Mouse (Mus musculus) mouse embryonic stem cell (cell line): ENCODE data around the gene Ces3a.
"Not testable (repeated sequence)": the region's sequence is repeated elsewhere in the genome, so short reads cannot be mapped to it uniquely, and the experiment has no call there.

Source experiments
- in situ Hi-C, 2 experiments: fragments of 300-500 bp; cut with MboI; formaldehyde crosslinking; loops; 1 replicate in 1 of 2; 3 replicates in 1 of 2; pipeline ENCODE4 v1.14.3; 2019 to 2020; ENCODE audit warnings: low sequenced_read_pairs in 2 of 2, low pct_unique_long_range_greater_than_20kb in 1 of 2, mixed read lengths in 1 of 2; ENCODE audit not compliant: unreplicated experiment in 1 of 2

Ces3a gene

DNA sequence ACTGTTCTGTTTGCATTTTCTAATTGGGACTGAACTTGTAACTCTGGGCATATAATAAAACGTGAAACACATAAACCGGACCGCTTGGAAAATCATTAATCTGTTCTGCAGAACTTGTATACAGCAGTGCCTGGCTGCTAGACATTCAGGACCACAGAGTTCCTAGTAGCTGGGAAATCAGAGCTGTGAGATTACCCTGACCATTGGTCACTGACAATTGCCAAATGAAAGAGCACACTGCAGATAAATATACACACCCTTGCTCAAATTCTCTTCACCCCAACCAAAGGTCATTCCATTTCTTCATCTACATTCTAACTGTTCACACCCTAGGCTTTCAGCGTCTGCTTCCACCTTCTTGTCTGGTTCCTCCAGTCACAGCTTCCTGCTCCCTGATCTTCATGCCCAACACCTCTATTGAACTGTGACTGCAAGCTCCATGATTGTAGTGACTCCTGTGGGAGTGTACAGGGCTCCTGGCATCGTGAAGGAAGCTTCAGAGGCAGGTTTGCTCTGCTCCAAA is 32.5 kb downstream of the Ces3a start:
- in situ Hi-C loops = no loop called here

DNA sequence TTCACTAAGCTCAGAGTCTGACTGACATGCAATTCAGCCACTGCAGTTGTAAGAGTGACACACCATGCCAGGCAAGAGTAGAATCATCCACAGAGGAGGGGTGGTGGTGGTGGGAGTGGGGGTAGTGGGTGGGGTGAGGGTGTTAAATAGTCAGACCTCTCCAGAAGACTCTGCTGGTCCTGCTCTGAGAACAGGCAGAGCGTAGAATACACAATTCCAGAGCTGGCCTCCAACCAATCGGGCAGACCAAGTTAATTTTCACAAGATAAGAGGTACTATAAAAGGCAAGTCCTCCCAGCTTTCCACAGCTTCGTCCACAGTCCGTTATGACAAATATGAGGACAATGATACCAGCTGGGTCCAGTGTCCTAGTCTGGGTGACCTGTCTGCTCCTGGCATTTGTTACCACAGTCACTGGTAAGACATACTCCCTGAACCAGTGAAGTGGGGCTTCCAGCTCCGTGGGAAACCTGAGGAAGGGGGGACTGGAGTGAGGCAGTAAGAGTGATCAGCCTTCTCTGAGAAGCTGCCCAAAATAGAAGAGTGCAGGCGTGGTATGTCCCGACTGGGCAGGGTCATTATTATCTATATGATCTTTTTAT is 35.1 kb downstream of the Ces3a start, which contains the start of gene Ces3b:
TSS of gene Ces3b (plus strand) at position 305 of the 602 bp plus-strand sequence.
- in situ Hi-C loops = no loop called here

DNA sequence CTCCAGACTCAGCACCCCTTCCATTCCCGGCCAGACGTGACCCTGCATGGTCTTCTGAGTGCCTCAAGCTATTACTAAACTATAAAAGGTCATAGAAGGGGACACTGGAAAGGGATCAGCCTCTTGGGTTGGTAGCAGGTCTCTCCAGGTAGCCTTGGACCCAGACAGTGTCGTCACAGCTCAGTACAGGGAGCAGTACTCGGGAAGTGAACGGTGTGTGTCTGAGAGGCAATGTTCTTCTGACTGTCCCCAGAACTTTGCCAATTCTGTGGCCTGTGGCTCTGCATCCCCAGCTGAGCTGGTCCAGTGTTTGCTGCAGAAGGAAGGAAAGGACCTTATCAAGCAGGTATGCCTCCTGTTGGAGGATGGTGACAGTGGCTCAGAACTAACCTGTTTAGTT is 39.8 kb downstream of the Ces3a start:
- in situ Hi-C loops = not testable (repeated sequence)

DNA sequence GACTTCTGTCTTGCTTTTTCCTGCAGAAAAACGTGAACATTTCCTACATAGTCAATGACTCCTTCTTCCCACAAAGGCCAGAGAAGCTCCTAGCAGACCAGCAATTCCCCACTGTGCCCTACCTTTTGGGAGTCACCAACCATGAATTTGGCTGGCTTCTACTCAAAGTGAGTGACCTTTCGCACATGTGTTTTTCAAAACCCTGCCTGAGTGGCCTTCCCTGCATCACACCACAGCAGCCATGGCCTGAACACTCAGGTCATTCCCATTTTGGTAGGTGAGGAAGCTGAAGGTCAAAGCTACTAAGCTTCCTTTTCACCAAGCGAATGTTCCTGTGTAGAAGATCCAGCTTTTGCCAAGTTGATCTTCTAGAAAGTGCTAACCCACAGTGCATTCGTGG is 40.2 kb downstream of the Ces3a start:
- in situ Hi-C loops = no loop called here

DNA sequence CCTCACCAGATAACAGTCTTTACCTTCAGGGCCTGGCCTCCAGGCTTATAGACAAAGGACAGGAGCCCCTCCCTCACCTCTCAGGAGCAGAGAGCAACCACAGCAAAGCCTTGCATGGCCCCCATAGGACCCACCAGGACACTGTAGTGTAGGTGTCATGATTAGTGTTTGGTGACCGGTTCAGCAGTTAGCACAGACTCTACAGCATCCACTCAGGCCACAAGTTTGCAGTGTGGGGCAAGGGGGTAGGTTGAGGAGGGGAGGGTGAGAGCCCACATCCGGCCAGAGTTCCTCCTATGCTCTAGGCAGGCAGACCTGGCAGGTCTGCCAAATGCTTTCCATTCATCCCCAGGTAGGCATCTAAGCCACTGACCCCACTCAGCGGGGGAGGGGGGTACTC is 45.6 kb downstream of the Ces3a start:
- in situ Hi-C loops = no loop called here

DNA sequence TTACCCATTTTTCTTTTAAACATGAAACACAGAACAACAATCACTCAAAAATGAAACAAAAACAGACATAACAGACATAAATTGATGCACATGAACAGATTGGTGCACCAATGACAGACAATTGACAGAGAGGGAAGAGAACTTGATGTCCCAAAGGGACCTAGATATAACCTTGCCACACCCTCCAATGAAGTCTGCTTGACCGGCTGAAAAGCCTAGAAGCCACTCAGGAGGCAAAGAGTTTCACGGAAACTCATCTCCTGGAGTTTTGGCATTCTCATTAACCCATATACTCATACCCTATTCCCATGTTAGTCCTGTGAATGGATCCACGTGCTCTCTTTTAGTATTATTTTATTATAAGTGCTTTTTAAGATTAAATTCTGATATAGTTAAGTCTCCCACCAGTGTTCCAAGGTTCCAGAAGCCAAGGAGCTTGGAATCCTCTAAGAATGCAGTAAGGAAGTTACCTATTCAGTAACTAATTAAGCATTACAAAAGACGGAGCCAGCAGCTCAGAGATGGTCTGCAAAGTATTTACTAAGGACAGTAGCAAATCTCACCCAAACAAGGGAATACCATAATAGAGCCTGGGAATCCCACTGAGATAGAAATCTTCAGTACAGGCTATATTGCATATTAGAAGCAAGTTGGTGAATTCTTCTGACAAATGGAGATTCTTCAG is 53.8 kb downstream of the Ces3a start:
- in situ Hi-C loops = not testable (repeated sequence)

DNA sequence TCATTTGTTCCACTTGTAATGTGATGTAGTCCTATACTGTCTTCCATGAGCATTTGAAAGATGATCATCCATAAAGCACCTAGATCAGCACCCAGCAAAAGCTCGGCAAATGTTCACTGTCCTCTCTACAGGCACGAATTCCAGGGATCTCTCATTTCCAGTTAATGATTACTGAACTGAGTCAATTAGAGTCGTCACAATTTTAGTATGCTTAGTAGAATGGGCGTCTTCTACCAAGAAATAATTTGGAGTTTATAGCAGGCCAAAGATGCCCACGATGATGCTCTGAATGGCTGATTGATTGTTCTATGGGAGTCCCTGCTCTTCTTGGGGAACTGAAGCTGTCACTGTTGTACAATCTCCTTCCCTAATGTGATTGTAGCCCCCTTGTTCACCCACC is 55.3 kb downstream of the Ces3a start:
- in situ Hi-C loops = not testable (repeated sequence)

DNA sequence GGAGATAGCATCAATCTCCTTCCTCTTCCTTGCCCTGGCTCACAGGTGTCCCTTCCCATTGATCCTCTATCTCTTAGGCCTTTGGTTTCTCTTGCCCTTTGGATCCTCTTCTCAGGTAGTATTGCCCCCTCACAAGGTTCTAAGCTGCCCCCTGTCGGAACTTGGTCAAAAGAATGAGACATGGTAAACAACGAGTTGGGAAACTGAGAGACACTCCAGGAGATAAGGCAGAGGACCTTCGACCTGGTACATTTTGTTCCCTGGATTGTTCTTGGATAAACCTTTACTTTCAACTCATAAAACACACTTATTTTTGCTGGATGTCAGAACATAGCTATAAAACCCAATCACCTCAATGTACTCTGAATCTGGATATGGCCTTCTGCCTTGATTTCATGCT is 55.8 kb downstream of the Ces3a start:
- in situ Hi-C loops = no loop called here
